Mouse (Mus musculus): ENCODE measurements around the gene Sult1e1.

GRCm38 (mm10) chr5:87601018-87601417, 9.6 kb upstream of the Sult1e1 start:
- TF ChIP-seq GATA1 (IDR thresholded peaks at IDR 0.05; ENCODE audit: low read length) = no peak
- TF ChIP-seq TAL1 (IDR thresholded peaks at IDR 0.05; ENCODE audit: low read length) = no peak
